Mouse (Mus musculus) lung, postnatal 36 days (tissue): ENCODE measurements around the gene Atxn1.
A peak's percentile ranks its signal among the peaks of the same experiment; 100 is the strongest.

Experiments
- DNase-seq: peaks from one replicate; pipeline ENCODE4 v3.0.0; 2022; ENCODE audit warnings: mixed read lengths

Atxn1 gene

GRCm38 (mm10) chr13:45512531-45512930 lies 452.3 kb downstream of the Atxn1 start:
- DNase-seq = peak; percentile 64

GRCm38 (mm10) chr13:45511706-45512435 lies 452.9 kb downstream of the Atxn1 start:
- no peak for DNase-seq

GRCm38 (mm10) chr13:45509366-45509765 lies 455.4 kb downstream of the Atxn1 start:
- no peak for DNase-seq

- peak; percentile 55 for DNase-seq
Observed at GRCm38 (mm10) chr13:45508495-45508894, 456.3 kb downstream of the Atxn1 start.

- DNase-seq = peak; percentile 78
Observed at GRCm38 (mm10) chr13:45507274-45508229, 457.3 kb downstream of the Atxn1 start, which contains the start of gene Gmpr. Gmpr (plus strand) TSS chr13:45507444.

- no peak for DNase-seq
Observed at GRCm38 (mm10) chr13:45505546-45505945, 459.3 kb downstream of the Atxn1 start.

- no peak for DNase-seq
Observed at GRCm38 (mm10) chr13:45502791-45503190, 462.0 kb downstream of the Atxn1 start.

GRCm38 (mm10) chr13:45499906-45500305 lies 464.9 kb downstream of the Atxn1 start:
- DNase-seq = no peak
